In the genomic region with DNA sequence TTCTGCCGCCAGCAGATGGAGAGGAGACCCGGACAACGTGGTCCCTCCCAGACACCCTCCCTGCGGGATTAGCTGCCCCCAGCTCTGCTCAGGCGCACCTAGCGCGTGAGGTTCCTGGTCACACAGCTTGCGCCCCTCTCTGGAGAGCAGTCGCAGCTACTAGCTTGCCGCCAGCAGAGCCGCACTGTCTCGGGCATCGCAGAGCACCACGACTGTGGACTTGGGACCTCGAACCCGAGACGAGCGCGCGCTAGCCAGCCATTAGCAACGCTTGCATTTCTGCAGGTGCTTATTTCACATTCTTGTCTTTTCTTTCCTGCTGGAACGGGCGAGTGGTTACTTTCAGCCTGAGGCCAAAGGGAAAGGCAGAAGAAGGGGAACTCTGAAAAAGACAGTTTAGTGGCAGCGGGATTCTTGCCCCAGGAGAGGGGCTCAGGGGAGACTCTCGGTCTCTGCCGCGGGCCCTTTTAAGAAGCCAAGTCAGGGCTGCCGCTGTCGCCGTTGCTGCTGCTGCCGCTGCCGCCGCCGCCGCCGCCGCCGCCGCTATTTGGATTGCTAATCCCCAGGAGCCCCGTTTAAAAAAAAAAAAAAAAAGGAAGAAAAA, we compare ENCODE assay signal across 8 mouse cellular contexts. TPM values are rescaled to one million over a fixed set of nuclear protein-coding genes. Genes with fewer than 3 reads are reported as not detected.
DNase-seq lines count a peak whose midpoint lies in the region; ATAC-seq and TF ChIP-seq lines count a peak whose summit lies in the region.

No protein-coding gene starts in this region.

- peaks cover 9% of the 10 kb centered on the region; the same call in 1 of the 2 replicates for H3K36me3 ChIP-seq in heart, embryonic 13.5 days
- H3K36me3 ChIP-seq in kidney, embryonic 16.5 days (ENCODE audit: insufficient read depth, low read length), result no peaks in the 10 kb centered on the region
- peaks cover 75% of the 10 kb centered on the region for H3K36me3 ChIP-seq in liver, embryonic 12.5 days
- H3K36me3 ChIP-seq in myocyte (ENCODE audit: control insufficient read depth, insufficient read depth), result no peaks in the 10 kb centered on the region

- no peaks in the 10 kb centered on the region for H3K9me3 ChIP-seq in heart, embryonic 13.5 days
- H3K9me3 ChIP-seq in kidney, embryonic 16.5 days (ENCODE audit: low read length), result no peaks in the 10 kb centered on the region
- no peaks in the 10 kb centered on the region for H3K9me3 ChIP-seq in liver, embryonic 12.5 days (replicated peaks)

- H3K4me3 ChIP-seq in heart, embryonic 13.5 days, result peak overlapping the region; percentile 85
- H3K4me3 ChIP-seq in kidney, embryonic 16.5 days (ENCODE audit: low read length), result peak overlapping the region; percentile 75
- peak overlapping the region; percentile 94 for H3K4me3 ChIP-seq in liver, embryonic 12.5 days
- peak overlapping the region; percentile 8 for H3K4me3 ChIP-seq in myocyte

- peak overlapping the region; percentile 97 for H3K4me2 ChIP-seq in heart, embryonic 13.5 days
- H3K4me2 ChIP-seq in kidney, embryonic 16.5 days (replicated peaks; ENCODE audit: low read depth, low read length), result peak overlapping the region; percentile 93
- H3K4me2 ChIP-seq in liver, embryonic 12.5 days, result peak overlapping the region; percentile 87
- peak overlapping the region; percentile 75 for H3K4me2 ChIP-seq in myocyte (ENCODE audit: low read depth)

- TF ChIP-seq POLR2A in brain, embryonic 14.5 days (IDR thresholded peaks at IDR 0.05; ENCODE audit: borderline replicate concordance, extremely low read depth, insufficient read depth, insufficient read length, poor library complexity, severe bottlenecking), result no peak
- TF ChIP-seq POLR2A in myocyte (IDR thresholded peaks at IDR 0.05; ENCODE audit: insufficient read length, low read depth), result no peak

- under 1% methylated on average over 40 of the region's 40 CpGs for WGBS in heart, embryonic 13.5 days
- under 1% methylated on average over 40 of the region's 40 CpGs for WGBS in kidney, embryonic 16.5 days
- under 1% methylated on average over 40 of the region's 40 CpGs for WGBS in liver, embryonic 12.5 days (ENCODE audit: insufficient replicate concordance)

- DNase-seq in CD4-positive, CD25-positive, alpha-beta regulatory T cell, adult 2 months (ENCODE audit: low read depth, low spot score), result peak; percentile 48
- peak; percentile 84 for DNase-seq in brain, embryonic 14.5 days (ENCODE audit: low read depth)
- DNase-seq in spleen, postnatal 4 days (ENCODE audit: low spot score in 2 of 2), result peak; percentile 78 to 89

- peak overlapping the region; percentile 77 for H3K27ac ChIP-seq in heart, embryonic 13.5 days (replicated peaks)
- H3K27ac ChIP-seq in kidney, embryonic 16.5 days (ENCODE audit: low read length), result peak overlapping the region; percentile 61
- H3K27ac ChIP-seq in liver, embryonic 12.5 days, result peak overlapping the region; percentile 97

- peaks cover 12% of the 10 kb centered on the region for H3K4me1 ChIP-seq in heart, embryonic 13.5 days
- peaks cover 10% of the 10 kb centered on the region for H3K4me1 ChIP-seq in kidney, embryonic 16.5 days (ENCODE audit: insufficient read depth, low read length)
- H3K4me1 ChIP-seq in liver, embryonic 12.5 days, result peaks cover 78% of the 10 kb centered on the region

- H3K27me3 ChIP-seq in heart, embryonic 13.5 days (replicated peaks), result peaks cover 79% of the 10 kb centered on the region
- H3K27me3 ChIP-seq in kidney, embryonic 16.5 days (ENCODE audit: insufficient read depth, low read length), result peaks cover 37% of the 10 kb centered on the region
- H3K27me3 ChIP-seq in liver, embryonic 12.5 days (replicated peaks), result 0 out of 2 replicates have a peak, but pooled peaks cover 4% of the 10 kb centered on the region
- peaks cover 68% of the 10 kb centered on the region for H3K27me3 ChIP-seq in myocyte (ENCODE audit: control insufficient read depth, insufficient read depth, insufficient read length)

- H3K9ac ChIP-seq in heart, embryonic 13.5 days, result peak overlapping the region; percentile 90
- H3K9ac ChIP-seq in kidney, embryonic 16.5 days (replicated peaks; ENCODE audit: low read length), result peak overlapping the region; percentile 73
- peak overlapping the region; percentile 100 for H3K9ac ChIP-seq in liver, embryonic 12.5 days

- no peak for TF ChIP-seq CTCF in brain, embryonic 14.5 days (IDR thresholded peaks at IDR 0.05; ENCODE audit: borderline replicate concordance, extremely low read depth, insufficient read depth, insufficient read length)

- no peaks in the 10 kb centered on the region for H3K79me2 ChIP-seq in myocyte (ENCODE audit: control insufficient read depth, insufficient read depth)

- H3ac ChIP-seq in myocyte (ENCODE audit: control insufficient read depth, insufficient read length), result no peak overlapping the region

- peak; percentile 77 for ATAC-seq in erythroid progenitor cell, adult 5-6 weeks (replicated peaks; ENCODE audit: low FRiP score, poor library complexity, severe bottlenecking)
- ATAC-seq in heart, embryonic 13.5 days (ENCODE audit: extremely low read depth, insufficient number of reproducible peaks, low FRiP score, low TSS enrichment), result no peak
- ATAC-seq in kidney, embryonic 16.5 days (ENCODE audit: low FRiP score, low TSS enrichment), result peak; percentile 87
- peak; percentile 86 for ATAC-seq in liver, embryonic 12.5 days

TF ChIP-seq in myocyte, 11 proteins besides CTCF, POLR2A, EP300 and RAD21:
- TF ChIP-seq SRF (IDR thresholded peaks at IDR 0.05; ENCODE audit: control insufficient read depth, insufficient read length, low read depth), result no peak
- no peak for TF ChIP-seq CEBPB (IDR thresholded peaks at IDR 0.05; ENCODE audit: insufficient read depth, poor library complexity, severe bottlenecking)
- no peak for TF ChIP-seq MYOG (IDR thresholded peaks at IDR 0.05; ENCODE audit: control insufficient read depth in 1 of 3, insufficient read depth in 1 of 3, insufficient read length in 2 of 3, low read depth in 2 of 3)
- no peak for TF ChIP-seq E2F4 (IDR thresholded peaks at IDR 0.05; ENCODE audit: insufficient read depth)
- no peak for TF ChIP-seq POLR2AphosphoS2 (IDR thresholded peaks at IDR 0.05; ENCODE audit: insufficient read length, low read depth)
- no peak for TF ChIP-seq MAX (IDR thresholded peaks at IDR 0.05; ENCODE audit: low read depth)
- TF ChIP-seq USF1 (IDR thresholded peaks at IDR 0.05; ENCODE audit: low read depth), result no peak
- TF ChIP-seq REST (IDR thresholded peaks at IDR 0.05; ENCODE audit: insufficient read depth, insufficient read length), result no peak
- TF ChIP-seq TCF3 (IDR thresholded peaks at IDR 0.05; ENCODE audit: insufficient read length, low read depth), result no peak
- no peak for TF ChIP-seq TCF12 (IDR thresholded peaks at IDR 0.05; ENCODE audit: insufficient read depth, poor library complexity, severe bottlenecking)
- no peak for TF ChIP-seq MYOD1 (IDR thresholded peaks at IDR 0.05; ENCODE audit: control insufficient read depth in 1 of 3, insufficient read length in 2 of 3, low read depth in 2 of 3)
TF ChIP-seq in myocyte: peak in this region for 0.

RNA-seq across cellular contexts. Expression of a gene that starts 11.8 kb away (rescaled TPM):
- polyA plus RNA-seq in brain, embryonic 14.5 days (2012; rRNA removed), result 35.6 and 38.3 TPM in 2 replicates
- 633 and 653 TPM in 2 replicates for total RNA-seq in erythroid progenitor cell, adult 5-6 weeks (2015; ENCODE audit: low replicate concordance)
- 362 and 409 TPM in 2 replicates for total RNA-seq in erythroid progenitor cell, adult 5-6 weeks (2017; ENCODE audit: low replicate concordance)
- polyA plus RNA-seq in heart, embryonic 13.5 days (2015; fragmentation: Nextera tagmentation; extraction: Ambion mirVana), result 23.9 and 24.5 TPM in 2 replicates
- polyA plus RNA-seq in kidney, embryonic 16.5 days (2015; fragmentation: Nextera tagmentation; extraction: Ambion mirVana), result 33.1 and 34.9 TPM in 2 replicates
- 188 and 194 TPM in 2 replicates for polyA plus RNA-seq in liver, embryonic 12.5 days (2016; fragmentation: Nextera tagmentation; extraction: Ambion mirVana)
- polyA plus RNA-seq in myocyte (2012; fragmentation: generic; extraction: Trizol), result 0.11 TPM

RNA-seq across cellular contexts. Expression of a gene that starts 58.0 kb away (rescaled TPM):
- polyA plus RNA-seq in brain, embryonic 14.5 days (2012; rRNA removed), result 45.4 and 48.2 TPM in 2 replicates
- 84.3 and 95.2 TPM in 2 replicates for total RNA-seq in erythroid progenitor cell, adult 5-6 weeks (2015; ENCODE audit: low replicate concordance)
- total RNA-seq in erythroid progenitor cell, adult 5-6 weeks (2017; ENCODE audit: low replicate concordance), result 96.8 and 101 TPM in 2 replicates
- polyA plus RNA-seq in heart, embryonic 13.5 days (2015; fragmentation: Nextera tagmentation; extraction: Ambion mirVana), result 37.2 and 42.8 TPM in 2 replicates
- 59.7 and 61.1 TPM in 2 replicates for polyA plus RNA-seq in kidney, embryonic 16.5 days (2015; fragmentation: Nextera tagmentation; extraction: Ambion mirVana)
- polyA plus RNA-seq in liver, embryonic 12.5 days (2016; fragmentation: Nextera tagmentation; extraction: Ambion mirVana), result 60.1 and 62.2 TPM in 2 replicates
- polyA plus RNA-seq in myocyte (2012; fragmentation: generic; extraction: Trizol), result 9.3 TPM

RNA-seq across cellular contexts. Expression of a gene that starts 58.6 kb away (rescaled TPM):
- 0.08 TPM in 1 of 2 replicates, not detected in the other for polyA plus RNA-seq in brain, embryonic 14.5 days (2012; rRNA removed)
- total RNA-seq in erythroid progenitor cell, adult 5-6 weeks (2015; ENCODE audit: low replicate concordance), result 5.8 TPM in 1 of 2 replicates, not detected in the other
- total RNA-seq in erythroid progenitor cell, adult 5-6 weeks (2017; ENCODE audit: low replicate concordance), result not detected in 2 replicates
- 1.6 and 1.9 TPM in 2 replicates for polyA plus RNA-seq in heart, embryonic 13.5 days (2015; fragmentation: Nextera tagmentation; extraction: Ambion mirVana)
- polyA plus RNA-seq in kidney, embryonic 16.5 days (2015; fragmentation: Nextera tagmentation; extraction: Ambion mirVana), result 2.0 and 2.6 TPM in 2 replicates
- 2.1 and 2.4 TPM in 2 replicates for polyA plus RNA-seq in liver, embryonic 12.5 days (2016; fragmentation: Nextera tagmentation; extraction: Ambion mirVana)
- polyA plus RNA-seq in myocyte (2012; fragmentation: generic; extraction: Trizol), result 0.19 TPM

Comparison
In these comparisons a context has a peak if more than half of its experiments do, and no peak if none do; other contexts are left out.
1. H3K4me3 ChIP-seq: peak in every context shown above with its lines; median percentile 94 in liver, embryonic 12.5 days; 85 in heart, embryonic 13.5 days; 75 in kidney, embryonic 16.5 days; 8 in myocyte.
2. RNA of a gene that starts 11.8 kb away (polyA plus RNA-seq): 188 to 194 TPM in liver, embryonic 12.5 days, 35.6 to 38.3 TPM in brain, embryonic 14.5 days, 33.1 to 34.9 TPM in kidney, embryonic 16.5 days and 23.9 to 24.5 TPM in heart, embryonic 13.5 days; 0.11 TPM in myocyte (single experiment); every median in the first group is over 10 times any median in the second.
3. Peak in every context shown above with its lines, with median percentiles within 50 percentile points of each other: DNase-seq, H3K27ac ChIP-seq, H3K4me2 ChIP-seq and H3K9ac ChIP-seq.